Mouse (Mus musculus) CH12.LX (cell line): Measurements from ENCODE around the gene 9130213A22Rik. TPM values are rescaled to one million over a fixed set of nuclear protein-coding genes. Genes with fewer than 3 reads are reported as not detected.

Experiments used
- DNase-seq: peaks from one replicate; pipeline ENCODE4 v3.0.0-alpha.2; 2013; ENCODE audit errors: extremely low read depth
- H3K27ac ChIP-seq: 2 replicates; pipeline ENCODE4 v1.5.1; 2012; ENCODE audit warnings: low read depth, mild to moderate bottlenecking, control low read depth, moderate library complexity; ENCODE audit not compliant: insufficient read depth
- H3K27me3 ChIP-seq: replicated peaks from 2 replicates; pipeline ENCODE3; 2012; ENCODE audit warnings: inconsistent platforms
- H3K36me3 ChIP-seq, 2 experiments: replicated peaks in 1 of 2; 2 replicates each; pipeline versions ENCODE3 to v1.6.1; 2012; ENCODE audit warnings: inconsistent platforms in 1 of 2, low read length in 1 of 2, mild to moderate bottlenecking in 1 of 2, mixed read lengths in 1 of 2, moderate library complexity in 1 of 2; ENCODE audit not compliant: control insufficient read depth in 1 of 2, insufficient read depth in 1 of 2
- H3K4me1 ChIP-seq, 2 experiments: 2 replicates each; pipeline ENCODE4 v1.6.1; 2012; ENCODE audit warnings: inconsistent platforms in 1 of 2, moderate library complexity in 1 of 2; ENCODE audit not compliant: insufficient read depth in 2 of 2, control insufficient read depth in 1 of 2
- H3K4me2 ChIP-seq: 2 replicates; pipeline ENCODE4 v1.6.1; 2012; ENCODE audit warnings: low read depth, mild to moderate bottlenecking, control low read depth; ENCODE audit not compliant: poor library complexity, insufficient read depth, severe bottlenecking
- H3K4me3 ChIP-seq, 3 experiments: fragments of 150-350 bp in 1 of 3; sonication (generic) in 1 of 3; replicated peaks in 1 of 3; 2 replicates each; pipeline versions ENCODE3 to v1.5.1; 2011 to 2012; ENCODE audit warnings: low read depth in 2 of 3, low read length in 2 of 3, mild to moderate bottlenecking in 2 of 3, moderate library complexity in 2 of 3, control low read depth in 1 of 3, improper control_type of control experiment in 1 of 3, inconsistent platforms in 1 of 3, mixed read lengths in 1 of 3; ENCODE audit not compliant: poor library complexity in 1 of 3
- H3K79me2 ChIP-seq: replicated peaks from 2 replicates; pipeline ENCODE4 v1.6.1; 2012; ENCODE audit warnings: mild to moderate bottlenecking, moderate library complexity; ENCODE audit not compliant: control insufficient read depth, poor library complexity, insufficient read depth, severe bottlenecking; ENCODE audit errors: extremely low read depth
- H3K9ac ChIP-seq: 2 replicates; pipeline ENCODE4 v1.6.1; 2012; ENCODE audit warnings: low read depth, mild to moderate bottlenecking, control low read depth, moderate library complexity; ENCODE audit not compliant: insufficient read depth
- H3K9me3 ChIP-seq: replicated peaks from 2 replicates; pipeline ENCODE3; 2012; ENCODE audit warnings: low read length, inconsistent platforms, mixed read lengths
- BHLHE40 ChIP-seq: IDR thresholded peaks from 2 replicates; pipeline ENCODE4 v1.6.1; 2011; ENCODE audit warnings: mild to moderate bottlenecking, low read depth, low read length, improper control_type of control experiment
- CHD1 ChIP-seq: IDR thresholded peaks from 2 replicates; pipeline ENCODE4 v1.6.1; 2012; ENCODE audit warnings: low read depth, low read length, improper control_type of control experiment, inconsistent platforms
- CTCF ChIP-seq, 2 experiments: IDR thresholded peaks in 1 of 2; conservative IDR thresholded peaks in 1 of 2; 2 replicates each; pipeline ENCODE4 v1.5.1; 2011 to 2012; ENCODE audit warnings: low read depth in 2 of 2, low read length in 2 of 2, improper control_type of control experiment in 1 of 2, inconsistent platforms in 1 of 2, mild to moderate bottlenecking in 1 of 2, moderate library complexity in 1 of 2
- ELF1 ChIP-seq: IDR thresholded peaks from 2 replicates; pipeline ENCODE4 v1.6.1; 2014; ENCODE audit warnings: low read depth, mild to moderate bottlenecking, inconsistent platforms, low read length, improper control_type of control experiment
- ETS1 ChIP-seq: conservative IDR thresholded peaks from 2 replicates; pipeline ENCODE4 v1.6.1; 2012; ENCODE audit warnings: low read depth, mild to moderate bottlenecking, inconsistent platforms, low read length, improper control_type of control experiment, moderate library complexity
- GABPA ChIP-seq: IDR thresholded peaks from 2 replicates; pipeline ENCODE4 v1.6.1; 2012; ENCODE audit warnings: low read depth, low read length, improper control_type of control experiment, inconsistent platforms; ENCODE audit not compliant: insufficient replicate concordance
- JUND ChIP-seq: conservative IDR thresholded peaks from 2 replicates; pipeline ENCODE4 v1.6.1; 2011; ENCODE audit warnings: low read depth, low read length, improper control_type of control experiment
- KAT2A ChIP-seq: IDR thresholded peaks from 2 replicates; pipeline ENCODE4 v1.6.1; 2012; ENCODE audit warnings: low read length, improper control_type of control experiment, inconsistent platforms; ENCODE audit not compliant: insufficient replicate concordance
- MAFK ChIP-seq: IDR thresholded peaks from 2 replicates; pipeline ENCODE4 v1.6.1; 2011; ENCODE audit warnings: low read length, improper control_type of control experiment; ENCODE audit not compliant: insufficient replicate concordance
- MAX ChIP-seq: IDR thresholded peaks from 2 replicates; pipeline ENCODE4 v1.6.1; 2011; ENCODE audit warnings: low read length, improper control_type of control experiment
- MYC ChIP-seq: IDR thresholded peaks from 2 replicates; pipeline ENCODE4 v1.6.1; 2011; ENCODE audit warnings: low read depth, mild to moderate bottlenecking, improper control_type of control experiment, low read length
- NRF1 ChIP-seq: IDR thresholded peaks from 2 replicates; pipeline ENCODE4 v1.6.1; 2014; ENCODE audit warnings: low read depth, mild to moderate bottlenecking, inconsistent platforms, low read length, improper control_type of control experiment, moderate library complexity
- POLR2A ChIP-seq: IDR thresholded peaks from 2 replicates; pipeline ENCODE4 v1.6.1; 2011; ENCODE audit warnings: low read depth, mild to moderate bottlenecking, improper control_type of control experiment, low read length
- POLR2AphosphoS2 ChIP-seq: IDR thresholded peaks from 2 replicates; pipeline ENCODE4 v1.6.1; 2011; ENCODE audit warnings: low read depth, low read length, improper control_type of control experiment
- TBP ChIP-seq: conservative IDR thresholded peaks from 2 replicates; pipeline ENCODE4 v1.6.1; 2011; ENCODE audit warnings: low read depth, low read length, improper control_type of control experiment
- UBTF ChIP-seq: IDR thresholded peaks from 2 replicates; pipeline ENCODE4 v1.6.1; 2012; ENCODE audit warnings: low read depth, mild to moderate bottlenecking, inconsistent platforms, low read length, improper control_type of control experiment, moderate library complexity
- USF1 ChIP-seq: IDR thresholded peaks from 2 replicates; pipeline ENCODE4 v1.6.1; 2014; ENCODE audit warnings: low read depth, mild to moderate bottlenecking, inconsistent platforms, low read length, improper control_type of control experiment
- ZC3H11A ChIP-seq: IDR thresholded peaks from 2 replicates; pipeline ENCODE4 v1.6.1; 2012; ENCODE audit warnings: low read depth, mild to moderate bottlenecking, inconsistent platforms, low read length, improper control_type of control experiment
- ZMIZ1 ChIP-seq: IDR thresholded peaks from 2 replicates; pipeline ENCODE4 v1.6.1; 2012; ENCODE audit warnings: low read depth, mild to moderate bottlenecking, inconsistent platforms, low read length, improper control_type of control experiment
- ZNF384 ChIP-seq: IDR thresholded peaks from 2 replicates; pipeline ENCODE4 v1.6.1; 2012; ENCODE audit warnings: low read depth, low read length, improper control_type of control experiment, inconsistent platforms
- dilution Hi-C: fragments of 300-500 bp; cut with MboI; formaldehyde crosslinking; loops from 2 replicates; pipeline ENCODE4 v1.14.3; 2020; ENCODE audit warnings: low sequenced_read_pairs; ENCODE audit not compliant: extremely low pct_unique_long_range_greater_than_20kb, extremely low pct_ligation_motif_present
- in situ Hi-C: fragments of 300-500 bp; cut with MboI; formaldehyde crosslinking; loops from 3 replicates; pipeline ENCODE4 v1.14.3; 2019; ENCODE audit warnings: low sequenced_read_pairs, low pct_ligation_motif_present, low pct_unique_long_range_greater_than_20kb, mixed read lengths
- polyA plus RNA-seq: library from polyadenylated mRNA; unstranded; fragments of >175 nt; gene quantifications from 2 replicates; pipeline ENCODE4 v1.2.1, GENCODE M21; 2012; ENCODE audit warnings: low read depth; ENCODE audit not compliant: insufficient read length
- total RNA-seq, 2 experiments: library from RNA; depleted of rRNA; stranded (reverse); fragments of 300-350 nt in 1 of 2; fragments of >200 nt in 1 of 2; gene quantifications; 2 replicates each; pipeline ENCODE4 v1.2.3; 2012 to 2014

9130213A22Rik gene
- total and polyA plus RNA-seq, 3 experiments = not detected

- TF ChIP-seq TBP (peak; percentile 99), CTCF (conservative IDR thresholded peaks at IDR 0.05 in 1 of 2, IDR thresholded peaks at IDR 0.05 in 1 of 2; ENCODE audit: low read depth in 2 of 2, low read length in 2 of 2) (peak; percentile 32 to 92; a peak in 3 of 4 replicates), NRF1 (peak; percentile 72)
These were observed 2.9 kb upstream of the 9130213A22Rik start (continued) for GRCm38 (mm10) chr11:69125041-69125851.

- H3K4me1 ChIP-seq = peaks cover 3 to 39% of the 10 kb centered on the region in 2 experiments
- no peak for DNase-seq
- H3K9me3 ChIP-seq = no peaks in the 10 kb centered on the region
- in situ Hi-C loops = no loop called here
- TF ChIP-seq USF1 (no peak), CHD1 (no peak), ZC3H11A (no peak), MAX (no peak), BHLHE40 (no peak), NRF1 (no peak), ZMIZ1 (no peak), ETS1 (no peak), MAFK (peak; percentile 74; the same call in 1 of the 2 replicates), TBP (peak; percentile 99), CTCF (conservative IDR thresholded peaks at IDR 0.05 in 1 of 2, IDR thresholded peaks at IDR 0.05 in 1 of 2; ENCODE audit: low read depth in 2 of 2, low read length in 2 of 2) (no peak), KAT2A (no peak), POLR2AphosphoS2 (no peak), GABPA (no peak), ELF1 (peak; percentile 88), JUND (no peak; the same call in 1 of the 2 replicates), MYC (no peak), UBTF (no peak), POLR2A (no peak), ZNF384 (no peak)
- TF ChIP-seq, all 38 proteins: peak for 3
- no peaks in the 10 kb centered on the region for H3K36me3 ChIP-seq
- no peaks in the 10 kb centered on the region for H3K79me2 ChIP-seq
- no peak overlapping the region for H3K27ac ChIP-seq
- peaks cover 68% of the 10 kb centered on the region for H3K27me3 ChIP-seq
- H3K4me2 ChIP-seq = no peak overlapping the region
- H3K9ac ChIP-seq = no peak overlapping the region
- dilution Hi-C loops = no loop called here
- peak overlapping the region in 2 of 3 experiments; percentile 69 to 97 for H3K4me3 ChIP-seq
These were observed 2.1 kb upstream of the 9130213A22Rik start for GRCm38 (mm10) chr11:69124498-69124847.
